25 mouse cellular contexts compared by ENCODE assay signal in genomic region chr11:117743454-117744030, GRCm38 (mm10). TPM values are rescaled to one million over a fixed set of nuclear protein-coding genes. Genes with fewer than 3 reads are reported as not detected.
DNase-seq lines count a peak whose midpoint lies in the region; ATAC-seq lines count a peak whose summit lies in the region.
"Had no signal": no experiment of that assay in that cellular context is flagged by ENCODE, and none has a peak within 500 bp of the region (broad histone marks: within the 10 kb centered on the region; RNA-seq: fewer than 3 reads in every experiment).

No protein-coding gene starts in this region.

- 55% methylated on average over 4 of the region's 4 CpGs for WGBS in embryonic facial prominence, embryonic 11.5 days
- 34% methylated on average over 4 of the region's 4 CpGs for WGBS in liver, embryonic 13.5 days (ENCODE audit: insufficient replicate concordance)

- ATAC-seq in embryonic facial prominence, embryonic 11.5 days (replicated peaks; ENCODE audit: insufficient number of reproducible peaks, low FRiP score, low TSS enrichment, low read depth) = no peak
- ATAC-seq in liver, embryonic 13.5 days (ENCODE audit: low read depth) = peak; percentile 63
- ATAC-seq: activated CD4-positive, CD25-positive, alpha-beta regulatory T cell, adult 4 months; forebrain, embryonic 15.5 days; Patski had no signal

- no peaks in the 10 kb centered on the region for H3K4me1 ChIP-seq in embryonic facial prominence, embryonic 11.5 days (ENCODE audit: control insufficient read depth, insufficient read depth, low read length)
- peaks cover 9% of the 10 kb centered on the region; the same call in 1 of the 2 replicates for H3K4me1 ChIP-seq in liver, embryonic 13.5 days (replicated peaks)
- H3K4me1 ChIP-seq: forebrain, embryonic 15.5 days; heart, embryonic 12.5 days; limb, embryonic 15.5 days had no signal

- no peaks in the 10 kb centered on the region for H3K9me3 ChIP-seq in embryonic facial prominence, embryonic 11.5 days (replicated peaks; ENCODE audit: control insufficient read depth, low read length)
- no peaks in the 10 kb centered on the region for H3K9me3 ChIP-seq in liver, embryonic 13.5 days (replicated peaks)
- H3K9me3 ChIP-seq: embryonic facial prominence, embryonic 13.5 days; forebrain, embryonic 15.5 days; heart, embryonic 12.5 days; limb, embryonic 15.5 days had no signal

- peaks cover 22% of the 10 kb centered on the region for H3K36me3 ChIP-seq in embryonic facial prominence, embryonic 11.5 days (replicated peaks; ENCODE audit: control insufficient read depth, insufficient read depth, low read depth, low read length)
- H3K36me3 ChIP-seq in liver, embryonic 13.5 days = peaks cover 91% of the 10 kb centered on the region

- H3K9ac ChIP-seq in embryonic facial prominence, embryonic 11.5 days (replicated peaks; ENCODE audit: low read length) = no peak overlapping the region
- H3K9ac ChIP-seq in liver, embryonic 13.5 days = no peak overlapping the region
- H3K9ac ChIP-seq: embryonic facial prominence, embryonic 13.5 days; forebrain, embryonic 15.5 days; heart, embryonic 12.5 days; hindbrain, embryonic 14.5 days; limb, embryonic 15.5 days had no signal

- no peak overlapping the region for H3K27ac ChIP-seq in embryonic facial prominence, embryonic 11.5 days (replicated peaks; ENCODE audit: low read depth, low read length)
- H3K27ac ChIP-seq in liver, embryonic 13.5 days = no peak overlapping the region
- H3K27ac ChIP-seq: embryonic facial prominence, embryonic 13.5 days; forebrain, embryonic 15.5 days; hindbrain, embryonic 14.5 days; limb, embryonic 15.5 days had no signal

- no peaks in the 10 kb centered on the region for H3K27me3 ChIP-seq in embryonic facial prominence, embryonic 11.5 days (ENCODE audit: control insufficient read depth, insufficient read depth, low read length)
- H3K27me3 ChIP-seq in liver, embryonic 13.5 days = no peaks in the 10 kb centered on the region
- H3K27me3 ChIP-seq: embryonic facial prominence, embryonic 13.5 days; forebrain, embryonic 15.5 days; heart, embryonic 12.5 days; limb, embryonic 15.5 days; Patski had no signal

- no peak overlapping the region for H3K4me2 ChIP-seq in embryonic facial prominence, embryonic 11.5 days (ENCODE audit: low read depth, low read length)
- no peak overlapping the region for H3K4me2 ChIP-seq in liver, embryonic 13.5 days
- H3K4me2 ChIP-seq: embryonic facial prominence, embryonic 13.5 days; forebrain, embryonic 15.5 days; heart, embryonic 12.5 days; hindbrain, embryonic 14.5 days; limb, embryonic 15.5 days had no signal

- peak; percentile 42 for DNase-seq in embryo, embryonic 10 days (ENCODE audit: low spot score)
- no peak for DNase-seq in embryo, embryonic 9.5 days (ENCODE audit: extremely low spot score)
- peak; percentile 23 for DNase-seq in MN1 (ENCODE audit: low spot score)
- peak; percentile 44 for DNase-seq in embryonic facial prominence, embryonic 11.5 days (ENCODE audit: low spot score)
- DNase-seq in liver, embryonic 13.5 days = no peak
- DNase-seq in kidney, postnatal 36 days = no peak
- no peak for DNase-seq in right cerebral cortex, postnatal 36 days (ENCODE audit: low spot score in 2 of 2)
- no peak for DNase-seq in right cerebral cortex, postnatal 25 days
- DNase-seq: adrenal gland, postnatal 10 days; cerebellum, adult 11 months; cerebellum, postnatal 10 days; heart, postnatal 36 days; kidney, adult 8-10 months; kidney, postnatal 25 days; retina, postnatal 1 day; thymus, postnatal 25 days had no signal

- no peak overlapping the region for H3K4me3 ChIP-seq in embryonic facial prominence, embryonic 11.5 days (ENCODE audit: low read depth, low read length)
- no peak overlapping the region for H3K4me3 ChIP-seq in liver, embryonic 13.5 days (replicated peaks)
- H3K4me3 ChIP-seq: embryonic facial prominence, embryonic 13.5 days; forebrain, embryonic 15.5 days; heart, embryonic 12.5 days; limb, embryonic 15.5 days had no signal

RNA-seq across cellular contexts. Expression of gene Tmc8, which starts 38.3 kb away (rescaled TPM):
- polyA plus RNA-seq in embryonic facial prominence, embryonic 11.5 days (2014; fragmentation: Nextera tagmentation; extraction: Ambion mirVana) = 0.39 and 0.70 TPM in 2 replicates
- 16.0 and 16.2 TPM in 2 replicates for polyA plus RNA-seq in liver, embryonic 13.5 days (2015; fragmentation: Nextera tagmentation; extraction: Ambion mirVana)

RNA-seq across cellular contexts. Expression of gene Tmc6, which starts 38.5 kb away (rescaled TPM):
- 9.9 and 10.7 TPM in 2 replicates for polyA plus RNA-seq in embryonic facial prominence, embryonic 11.5 days (2014; fragmentation: Nextera tagmentation; extraction: Ambion mirVana)
- polyA plus RNA-seq in liver, embryonic 13.5 days (2015; fragmentation: Nextera tagmentation; extraction: Ambion mirVana) = 53.0 and 53.7 TPM in 2 replicates

RNA-seq across cellular contexts. Expression of gene 6030468B19Rik, which starts 53.9 kb away (rescaled TPM):
- polyA plus RNA-seq in embryonic facial prominence, embryonic 11.5 days (2014; fragmentation: Nextera tagmentation; extraction: Ambion mirVana) = 0.27 and 0.67 TPM in 2 replicates
- polyA plus RNA-seq in liver, embryonic 13.5 days (2015; fragmentation: Nextera tagmentation; extraction: Ambion mirVana) = 78.8 and 85.7 TPM in 2 replicates
- polyA plus RNA-seq: embryonic facial prominence, embryonic 13.5 days; forebrain, embryonic 15.5 days; gonadal fat pad, adult 2 months; midbrain, postnatal 0 days; Patski had no signal

Comparison
In these comparisons a context has a peak if more than half of its experiments do, and no peak if none do; other contexts are left out.
1. DNase-seq: peak in embryo, embryonic 10 days (single experiment), MN1 (single experiment) and embryonic facial prominence, embryonic 11.5 days (single experiment); none in embryo, embryonic 9.5 days (single experiment), liver, embryonic 13.5 days (single experiment), kidney, postnatal 36 days (0 of 2), right cerebral cortex, postnatal 36 days (0 of 2) and right cerebral cortex, postnatal 25 days (single experiment).
2. RNA of gene Tmc8, which starts 38.3 kb away (polyA plus RNA-seq): 16.0 to 16.2 TPM in liver, embryonic 13.5 days; 0.39 to 0.70 TPM in embryonic facial prominence, embryonic 11.5 days; every median in the first group is over 10 times any median in the second.
3. RNA of gene 6030468B19Rik, which starts 53.9 kb away (polyA plus RNA-seq): 78.8 to 85.7 TPM in liver, embryonic 13.5 days; 0.27 to 0.67 TPM in embryonic facial prominence, embryonic 11.5 days; every median in the first group is over 10 times any median in the second.